In genomic region chr1:56256839-56257490, GRCm38 (mm10) we compare ENCODE assay signal across 32 mouse cellular contexts.
DNase-seq lines count a peak whose midpoint lies in the region; ATAC-seq and TF ChIP-seq lines count a peak whose summit lies in the region.
"Had no signal": no experiment of that assay in that cellular context is flagged by ENCODE, and none has a peak within 500 bp of the region (broad histone marks: within the 10 kb centered on the region; RNA-seq: fewer than 3 reads in every experiment).

No protein-coding gene starts in this region.

- H3K4me3 ChIP-seq in embryonic facial prominence, embryonic 14.5 days (ENCODE audit: low read depth, low read length): no peak overlapping the region
- no peak overlapping the region for H3K4me3 ChIP-seq in embryonic facial prominence, embryonic 10.5 days
- no peak overlapping the region for H3K4me3 ChIP-seq in forebrain, postnatal 0 days (ENCODE audit: low read depth, low read length)
- H3K4me3 ChIP-seq: embryonic facial prominence, embryonic 12.5 days; erythroblast, embryonic 14.5 days; intestine, embryonic 15.5 days; left cerebral cortex, adult 2 months; limb, embryonic 10.5 days; liver, embryonic 15.5 days; midbrain, embryonic 10.5 days; myocyte; stomach, embryonic 15.5 days had no signal

- no peaks in the 10 kb centered on the region for H3K9me3 ChIP-seq in embryonic facial prominence, embryonic 14.5 days (ENCODE audit: control insufficient read depth, low read length)
- no peaks in the 10 kb centered on the region for H3K9me3 ChIP-seq in embryonic facial prominence, embryonic 10.5 days
- no peaks in the 10 kb centered on the region for H3K9me3 ChIP-seq in forebrain, postnatal 0 days (ENCODE audit: low read length)
- H3K9me3 ChIP-seq: intestine, embryonic 15.5 days; limb, embryonic 10.5 days; liver, embryonic 15.5 days; midbrain, embryonic 10.5 days; stomach, embryonic 15.5 days had no signal

- no peak overlapping the region for H3K4me2 ChIP-seq in embryonic facial prominence, embryonic 14.5 days (ENCODE audit: low read depth, low read length)
- no peak overlapping the region for H3K4me2 ChIP-seq in forebrain, postnatal 0 days (ENCODE audit: low read depth)
- H3K4me2 ChIP-seq: embryonic facial prominence, embryonic 12.5 days; heart, embryonic 11.5 days; intestine, embryonic 15.5 days; liver, embryonic 15.5 days; stomach, embryonic 15.5 days had no signal

- H3K4me1 ChIP-seq in embryonic facial prominence, embryonic 14.5 days (ENCODE audit: control insufficient read depth, insufficient read depth, low read length): no peaks in the 10 kb centered on the region
- H3K4me1 ChIP-seq in embryonic facial prominence, embryonic 10.5 days: no peaks in the 10 kb centered on the region
- H3K4me1 ChIP-seq in forebrain, postnatal 0 days (ENCODE audit: insufficient read depth): no peaks in the 10 kb centered on the region
- H3K4me1 ChIP-seq: embryonic facial prominence, embryonic 12.5 days; intestine, embryonic 15.5 days; limb, embryonic 10.5 days; liver, embryonic 15.5 days; midbrain, embryonic 10.5 days; stomach, embryonic 15.5 days had no signal

- ATAC-seq in embryonic facial prominence, embryonic 14.5 days (ENCODE audit: low read depth): no peak
- peak; percentile 86 for ATAC-seq in forebrain, postnatal 0 days
- ATAC-seq: hindbrain, embryonic 16.5 days; intestine, embryonic 15.5 days; midbrain, embryonic 16.5 days; Patski had no signal

- no peaks in the 10 kb centered on the region for H3K36me3 ChIP-seq in embryonic facial prominence, embryonic 14.5 days (ENCODE audit: control insufficient read depth, insufficient read depth, low read length)
- no peaks in the 10 kb centered on the region for H3K36me3 ChIP-seq in embryonic facial prominence, embryonic 10.5 days (replicated peaks)
- no peaks in the 10 kb centered on the region for H3K36me3 ChIP-seq in forebrain, postnatal 0 days (ENCODE audit: insufficient read depth)
- H3K36me3 ChIP-seq: embryonic facial prominence, embryonic 12.5 days; G1E; intestine, embryonic 15.5 days; limb, embryonic 10.5 days; liver, embryonic 15.5 days; midbrain, embryonic 10.5 days; stomach, embryonic 15.5 days had no signal

- no peak overlapping the region for H3K27ac ChIP-seq in embryonic facial prominence, embryonic 14.5 days (replicated peaks; ENCODE audit: low read depth, low read length)
- H3K27ac ChIP-seq in embryonic facial prominence, embryonic 10.5 days (replicated peaks): no peak overlapping the region
- H3K27ac ChIP-seq in forebrain, postnatal 0 days (ENCODE audit: low read depth, low read length): no peak overlapping the region
- H3K27ac ChIP-seq: embryonic facial prominence, embryonic 12.5 days; intestine, embryonic 15.5 days; left cerebral cortex, adult 2 months; limb, embryonic 10.5 days; liver, embryonic 15.5 days; midbrain, embryonic 10.5 days; stomach, embryonic 15.5 days had no signal

- TF ChIP-seq CTCF in brain, embryonic 14.5 days (IDR thresholded peaks at IDR 0.05; ENCODE audit: borderline replicate concordance, extremely low read depth, insufficient read depth, insufficient read length): no peak
- no peak for TF ChIP-seq CTCF in forebrain, postnatal 0 days (IDR thresholded peaks at IDR 0.05; ENCODE audit: low read depth)

- DNase-seq in embryonic facial prominence, embryonic 14.5 days (ENCODE audit: low spot score): peak; percentile 5
- no peak for DNase-seq in embryonic facial prominence, embryonic 10.5 days (ENCODE audit: low spot score)
- DNase-seq in brain, embryonic 14.5 days (ENCODE audit: low read depth): peak; percentile 84
- peak; percentile 85 for DNase-seq in forebrain, postnatal 0 days
- DNase-seq in layer of hippocampus, adult 9-11 months: peak; percentile 39
- no peak for DNase-seq in lung, postnatal 36 days
- DNase-seq in neural tube, embryonic 10.5 days (ENCODE audit: extremely low spot score, low spot score): no peak
- DNase-seq: adrenal gland, postnatal 36 days; B cell, adult 2 months; cerebellum, adult 11 months; gastrocnemius, postnatal 10 days; heart, adult 11 months; kidney, adult 8-10 months; kidney, postnatal 25 days; liver; thymus, adult 2 months; thymus, postnatal 4 days had no signal

- no peak for TF ChIP-seq POLR2A in brain, embryonic 14.5 days (IDR thresholded peaks at IDR 0.05; ENCODE audit: borderline replicate concordance, extremely low read depth, insufficient read depth, insufficient read length, poor library complexity, severe bottlenecking)

- no peaks in the 10 kb centered on the region for H3K27me3 ChIP-seq in embryonic facial prominence, embryonic 14.5 days (replicated peaks; ENCODE audit: control insufficient read depth, insufficient read depth, low read length)
- no peaks in the 10 kb centered on the region for H3K27me3 ChIP-seq in embryonic facial prominence, embryonic 10.5 days (replicated peaks; ENCODE audit: low read depth, poor library complexity, severe bottlenecking)
- no peaks in the 10 kb centered on the region for H3K27me3 ChIP-seq in forebrain, postnatal 0 days (ENCODE audit: insufficient read depth, low read length)
- H3K27me3 ChIP-seq: CH12.LX; embryonic facial prominence, embryonic 12.5 days; intestine, embryonic 15.5 days; liver, embryonic 15.5 days; stomach, embryonic 15.5 days had no signal

- no peak overlapping the region for H3K9ac ChIP-seq in embryonic facial prominence, embryonic 14.5 days (ENCODE audit: low read depth, low read length)
- H3K9ac ChIP-seq in forebrain, postnatal 0 days: no peak overlapping the region
- H3K9ac ChIP-seq: embryonic facial prominence, embryonic 12.5 days; intestine, embryonic 15.5 days; liver, embryonic 15.5 days; stomach, embryonic 15.5 days had no signal

- 76% methylated on average over 5 of the region's 5 CpGs for WGBS in embryonic facial prominence, embryonic 14.5 days
- WGBS in embryonic facial prominence, embryonic 10.5 days: 90% methylated on average over 5 of the region's 5 CpGs
- 59% methylated on average over 5 of the region's 5 CpGs for WGBS in forebrain, postnatal 0 days

Comparison
In these comparisons a context has a peak if more than half of its experiments do, and no peak if none do; other contexts are left out.
1. DNase-seq: peak in embryonic facial prominence, embryonic 14.5 days (single experiment), brain, embryonic 14.5 days (single experiment), forebrain, postnatal 0 days (single experiment) and layer of hippocampus, adult 9-11 months (single experiment); none in embryonic facial prominence, embryonic 10.5 days (single experiment), lung, postnatal 36 days (single experiment) and neural tube, embryonic 10.5 days (single experiment).